Mouse (Mus musculus) megakaryocyte progenitor cell, adult 5-6 weeks (primary cell): ENCODE results near the gene Hoxb8. TPM values are rescaled to one million over a fixed set of nuclear protein-coding genes. Genes with fewer than 3 reads are reported as not detected.
A peak's percentile ranks its signal among the peaks of the same experiment; 100 is the strongest.

Source experiments
- ATAC-seq: replicated peaks from 2 replicates; pipeline ENCODE4 v1.8.0; 2016; ENCODE audit warnings: mild to moderate bottlenecking, moderate TSS enrichment, inconsistent platforms; ENCODE audit not compliant: poor library complexity
- total RNA-seq, 2 experiments: library from RNA; stranded (forward) in 1 of 2; stranded (reverse) in 1 of 2; fragments of 157-497, 149-512 nt in 1 of 2; fragments of 200-1000 nt in 1 of 2; gene quantifications; 2 replicates each; pipeline versions ENCODE4 v1.2.3 to v1.2.4; 2015 to 2017

Hoxb8 gene
- total RNA-seq, 2 experiments from 2014 or later = not detected

GRCm38 (mm10) chr11:96297968-96298635 lies 16.4 kb downstream of the Hoxb8 start:
- ATAC-seq = no peak

- ATAC-seq = no peak
Observed at GRCm38 (mm10) chr11:96298895-96299667, 17.4 kb downstream of the Hoxb8 start.

GRCm38 (mm10) chr11:96299781-96300180 lies 18.1 kb downstream of the Hoxb8 start:
- ATAC-seq = no peak

GRCm38 (mm10) chr11:96300354-96301063 lies 18.8 kb downstream of the Hoxb8 start:
- no peak for ATAC-seq

GRCm38 (mm10) chr11:96301064-96301431 lies 19.3 kb downstream of the Hoxb8 start:
- no peak for ATAC-seq

- no peak for ATAC-seq
Observed at GRCm38 (mm10) chr11:96301837-96302236, 20.1 kb downstream of the Hoxb8 start.

GRCm38 (mm10) chr11:96302381-96303150 lies 20.9 kb downstream of the Hoxb8 start:
- ATAC-seq = no peak

GRCm38 (mm10) chr11:96303151-96304099 lies 21.7 kb downstream of the Hoxb8 start, which contains the start of gene Hoxb5:
Gene Hoxb5, plus strand, starts transcription at chr11:96303336.
- peak; percentile 90 for ATAC-seq

GRCm38 (mm10) chr11:96304381-96305195 lies 22.9 kb downstream of the Hoxb8 start:
- ATAC-seq = no peak

- ATAC-seq = no peak
Observed at GRCm38 (mm10) chr11:96305505-96306182, 23.9 kb downstream of the Hoxb8 start.

- no peak for ATAC-seq
Observed at GRCm38 (mm10) chr11:96306183-96306907, 24.6 kb downstream of the Hoxb8 start.

- ATAC-seq = no peak
Observed at GRCm38 (mm10) chr11:96306908-96307269, 25.2 kb downstream of the Hoxb8 start.

- ATAC-seq = no peak
Observed at GRCm38 (mm10) chr11:96308763-96309162, 27.1 kb downstream of the Hoxb8 start.

- ATAC-seq = 0 out of 2 replicates have a peak, but pooled peaks have one; percentile 23
Observed at GRCm38 (mm10) chr11:96309288-96309687, 27.6 kb downstream of the Hoxb8 start.

GRCm38 (mm10) chr11:96310183-96310938 lies 28.7 kb downstream of the Hoxb8 start:
- no peak for ATAC-seq

- ATAC-seq = peak; percentile 21; the same call in 1 of the 2 replicates
Observed at GRCm38 (mm10) chr11:96311097-96311496, 29.4 kb downstream of the Hoxb8 start.
